Mouse (Mus musculus): ENCODE data around the gene Rin3. TPM values are rescaled to one million over a fixed set of nuclear protein-coding genes. Genes with fewer than 3 reads are reported as not detected.

Gene Rin3
- polyA plus RNA-seq, 1 experiment from 2014 or later: 9.3 TPM

- Histone ChIP-seq H3K4me2 (no peak overlapping the region), H3K27ac (no peak overlapping the region), H3K4me3 (no peak overlapping the region), H3K9ac (no peak overlapping the region), H3K9me3 (no peaks in the 10 kb centered on the region), H3K36me3 (peaks cover 16% of the 10 kb centered on the region), H3K4me1 (peaks cover 13% of the 10 kb centered on the region), H3K27me3 (no peaks in the 10 kb centered on the region)
- ATAC-seq (ENCODE audit: insufficient number of reproducible peaks, low FRiP score, low TSS enrichment, low read depth): no peak
- 86% methylated on average over 10 of the region's 10 CpGs for WGBS
These were observed 137.5 kb downstream of the Rin3 start for GRCm38 (mm10) chr12:102420168-102420890.

- H3K4me3 ChIP-seq: no peak overlapping the region
- no peak for ATAC-seq (ENCODE audit: insufficient number of reproducible peaks, low FRiP score, low TSS enrichment, low read depth)
- 69% methylated on average over 6 of the region's 6 CpGs for WGBS
These were observed 139.2 kb downstream of the Rin3 start for GRCm38 (mm10) chr12:102422065-102422464.

GRCm38 (mm10) chr12:102422623-102423320, 139.9 kb downstream of the Rin3 start:
- Histone ChIP-seq H3K36me3 (peaks cover 20% of the 10 kb centered on the region), H3K9me3 (no peaks in the 10 kb centered on the region), H3K27me3 (no peaks in the 10 kb centered on the region), H3K4me3 (no peak overlapping the region), H3K4me1 (peaks cover 5% of the 10 kb centered on the region; the same call in 1 of the 2 replicates), H3K4me2 (no peak overlapping the region), H3K9ac (no peak overlapping the region), H3K27ac (no peak overlapping the region)
- 89% methylated on average over 11 of the region's 11 CpGs for WGBS
- ATAC-seq (ENCODE audit: insufficient number of reproducible peaks, low FRiP score, low TSS enrichment, low read depth): no peak

More at GRCm38 (mm10) chr12:102422065-102422464, 139.2 kb downstream of the Rin3 start:
- Histone ChIP-seq H3K27me3 (no peaks in the 10 kb centered on the region), H3K9me3 (no peaks in the 10 kb centered on the region), H3K4me2 (no peak overlapping the region), H3K9ac (no peak overlapping the region), H3K36me3 (peaks cover 20% of the 10 kb centered on the region), H3K27ac (no peak overlapping the region), H3K4me1 (peaks cover 5% of the 10 kb centered on the region; the same call in 1 of the 2 replicates)

DNA sequence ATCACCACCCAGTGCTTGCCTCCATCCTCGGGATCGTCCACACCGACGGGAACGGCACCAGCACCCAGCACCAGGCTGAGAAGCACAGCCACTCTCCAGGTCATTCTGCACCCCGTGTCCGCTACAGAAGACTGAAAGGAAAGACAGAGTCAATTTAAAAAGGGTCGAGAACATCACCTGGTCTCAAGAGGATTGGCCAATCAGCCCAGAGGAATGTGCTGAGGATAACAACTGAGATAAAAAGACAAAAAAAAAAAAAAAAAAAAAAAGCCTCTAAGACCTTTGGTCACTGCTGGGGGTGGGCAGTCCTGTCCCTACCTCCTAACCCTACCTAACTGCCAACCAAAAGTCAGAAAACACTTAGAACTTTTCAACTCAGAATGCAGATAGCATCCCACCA, 140.8 kb downstream of the Rin3 start:
- no peak for ATAC-seq (ENCODE audit: insufficient number of reproducible peaks, low FRiP score, low TSS enrichment, low read depth)
- 89% methylated on average over 8 of the region's 8 CpGs for WGBS

DNA sequence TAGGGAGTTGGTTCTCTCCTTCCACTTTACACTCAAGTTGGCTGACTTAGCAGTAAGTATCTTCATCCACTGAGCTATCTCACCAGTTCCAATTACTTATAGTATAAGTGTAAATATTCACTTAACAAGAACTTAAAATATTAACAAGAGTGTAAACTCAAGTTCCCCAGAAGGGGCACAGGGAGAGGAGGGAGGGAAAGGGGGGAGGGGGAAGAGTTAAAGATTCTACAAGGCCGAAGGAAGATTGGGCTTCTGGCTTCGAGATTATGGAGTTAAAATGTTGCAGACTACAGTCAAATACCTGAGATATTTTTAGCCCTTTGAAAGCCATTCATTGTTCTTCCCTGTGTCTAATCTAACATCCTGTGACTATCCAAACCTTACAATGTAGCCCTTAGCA, 141.6 kb downstream of the Rin3 start:
- H3K27me3 ChIP-seq: no peaks in the 10 kb centered on the region
- H3K4me3 ChIP-seq: no peak overlapping the region
- no peak for ATAC-seq (ENCODE audit: insufficient number of reproducible peaks, low FRiP score, low TSS enrichment, low read depth)
- H3K4me1 ChIP-seq: peaks cover 5% of the 10 kb centered on the region; the same call in 1 of the 2 replicates
- H3K9me3 ChIP-seq: no peaks in the 10 kb centered on the region
- H3K9ac ChIP-seq: no peak overlapping the region
- no peak overlapping the region for H3K4me2 ChIP-seq
- H3K36me3 ChIP-seq: peaks cover 20% of the 10 kb centered on the region
- no peak overlapping the region for H3K27ac ChIP-seq
- 58% methylated on average over 2 of the region's 2 CpGs for WGBS

More for the DNA sequence above, 140.8 kb downstream of the Rin3 start:
- Histone ChIP-seq H3K4me1 (peaks cover 5% of the 10 kb centered on the region; the same call in 1 of the 2 replicates), H3K27ac (no peak overlapping the region), H3K9me3 (no peaks in the 10 kb centered on the region), H3K4me3 (no peak overlapping the region), H3K9ac (no peak overlapping the region), H3K4me2 (no peak overlapping the region), H3K27me3 (no peaks in the 10 kb centered on the region), H3K36me3 (peaks cover 20% of the 10 kb centered on the region)

- ATAC-seq (ENCODE audit: insufficient number of reproducible peaks, low FRiP score, low TSS enrichment, low read depth): no peak
- Histone ChIP-seq H3K36me3 (peaks cover 20% of the 10 kb centered on the region), H3K4me2 (no peak overlapping the region), H3K27ac (no peak overlapping the region), H3K9me3 (no peaks in the 10 kb centered on the region), H3K4me1 (peaks cover 5% of the 10 kb centered on the region; the same call in 1 of the 2 replicates), H3K9ac (no peak overlapping the region), H3K27me3 (no peaks in the 10 kb centered on the region), H3K4me3 (no peak overlapping the region)
- WGBS: 56% methylated on average over 4 of the region's 4 CpGs
These were observed 142.3 kb downstream of the Rin3 start for GRCm38 (mm10) chr12:102425048-102425578.

GRCm38 (mm10) chr12:102426285-102426684, 143.4 kb downstream of the Rin3 start:
- WGBS: 94% methylated on average over 7 of the region's 7 CpGs
- H3K4me3 ChIP-seq: no peak overlapping the region
- no peaks in the 10 kb centered on the region for H3K9me3 ChIP-seq
- H3K27ac ChIP-seq: no peak overlapping the region
- H3K4me2 ChIP-seq: no peak overlapping the region
- ATAC-seq (ENCODE audit: insufficient number of reproducible peaks, low FRiP score, low TSS enrichment, low read depth): no peak
- peaks cover 20% of the 10 kb centered on the region for H3K36me3 ChIP-seq
- no peaks in the 10 kb centered on the region for H3K27me3 ChIP-seq
- H3K9ac ChIP-seq: no peak overlapping the region
- H3K4me1 ChIP-seq: peaks cover 5% of the 10 kb centered on the region; the same call in 1 of the 2 replicates

GRCm38 (mm10) chr12:102429656-102430055, 146.8 kb downstream of the Rin3 start:
- no peak overlapping the region for H3K4me3 ChIP-seq
- no peak overlapping the region for H3K4me2 ChIP-seq
- H3K36me3 ChIP-seq: peaks cover 4% of the 10 kb centered on the region; the same call in 1 of the 2 replicates
- peaks cover 7% of the 10 kb centered on the region; the same call in 1 of the 2 replicates for H3K4me1 ChIP-seq
- H3K27ac ChIP-seq: no peak overlapping the region
- no peaks in the 10 kb centered on the region for H3K27me3 ChIP-seq
- no peak for ATAC-seq (ENCODE audit: insufficient number of reproducible peaks, low FRiP score, low TSS enrichment, low read depth)
- H3K9ac ChIP-seq: no peak overlapping the region
- no peaks in the 10 kb centered on the region for H3K9me3 ChIP-seq
- 91% methylated on average over 5 of the region's 5 CpGs for WGBS

GRCm38 (mm10) chr12:102430228-102430627, 147.4 kb downstream of the Rin3 start:
- no peak overlapping the region for H3K27ac ChIP-seq
- no peaks in the 10 kb centered on the region for H3K27me3 ChIP-seq
- 82% methylated on average over 4 of the region's 4 CpGs for WGBS
- ATAC-seq (ENCODE audit: insufficient number of reproducible peaks, low FRiP score, low TSS enrichment, low read depth): no peak
- H3K9ac ChIP-seq: no peak overlapping the region
- H3K4me2 ChIP-seq: no peak overlapping the region
- H3K4me3 ChIP-seq: no peak overlapping the region
- H3K36me3 ChIP-seq: peaks cover 4% of the 10 kb centered on the region; the same call in 1 of the 2 replicates
- H3K9me3 ChIP-seq: no peaks in the 10 kb centered on the region
- peaks cover 7% of the 10 kb centered on the region; the same call in 1 of the 2 replicates for H3K4me1 ChIP-seq

GRCm38 (mm10) chr12:102432238-102432637, 149.4 kb downstream of the Rin3 start:
- no peak overlapping the region for H3K9ac ChIP-seq
- H3K4me2 ChIP-seq: no peak overlapping the region
- H3K4me1 ChIP-seq: peaks cover 7% of the 10 kb centered on the region; the same call in 1 of the 2 replicates
- H3K4me3 ChIP-seq: no peak overlapping the region
- WGBS: 57% methylated on average over 12 of the region's 12 CpGs
- no peaks in the 10 kb centered on the region for H3K36me3 ChIP-seq
- H3K27me3 ChIP-seq: no peaks in the 10 kb centered on the region
- no peaks in the 10 kb centered on the region for H3K9me3 ChIP-seq
- no peak for ATAC-seq (ENCODE audit: insufficient number of reproducible peaks, low FRiP score, low TSS enrichment, low read depth)
- H3K27ac ChIP-seq: no peak overlapping the region

DNA sequence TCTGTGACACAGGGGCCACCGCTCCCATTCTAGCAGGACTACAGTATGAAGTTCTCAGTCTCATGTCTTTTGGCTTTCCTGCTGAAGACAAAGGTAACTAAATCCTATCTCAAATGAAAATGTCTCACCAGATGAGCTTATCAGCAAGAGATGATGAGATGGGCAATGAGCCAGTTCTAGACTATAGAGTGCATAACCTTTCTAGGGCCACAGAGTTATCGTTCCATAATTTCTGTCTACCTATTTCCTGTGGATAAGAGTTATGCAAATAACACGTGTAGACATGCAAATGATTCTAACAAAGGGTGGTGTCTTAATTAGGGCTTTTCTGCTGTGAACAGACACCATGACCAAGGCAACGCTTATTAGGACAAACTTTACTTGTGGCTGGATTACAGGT, 151.3 kb downstream of the Rin3 start:
- Histone ChIP-seq H3K4me2 (no peak overlapping the region), H3K9me3 (no peaks in the 10 kb centered on the region), H3K36me3 (no peaks in the 10 kb centered on the region), H3K4me3 (no peak overlapping the region), H3K27ac (no peak overlapping the region), H3K27me3 (no peaks in the 10 kb centered on the region), H3K9ac (no peak overlapping the region), H3K4me1 (peaks cover 19% of the 10 kb centered on the region)
- no peak for ATAC-seq (ENCODE audit: insufficient number of reproducible peaks, low FRiP score, low TSS enrichment, low read depth)
- 81% methylated on average over 4 of the region's 4 CpGs for WGBS

Data from limb, embryonic 15.5 days (tissue).